Mouse (Mus musculus): ENCODE measurements around the gene Pik3r1.

- TF ChIP-seq GATA1 (IDR thresholded peaks at IDR 0.05; ENCODE audit: borderline replicate concordance, low read length) (no peak), FLI1 (IDR thresholded peaks at IDR 0.05; ENCODE audit: low read length) (no peak)
Measured at GRCm38 (mm10) chr13:101730351-101730750, 37.7 kb downstream of the Pik3r1 start.

Measured in megakaryocyte, embryonic 14.5 days (primary cell).